Mouse (Mus musculus): ENCODE measurements around the gene Ociad2. TPM values are rescaled to one million over a fixed set of nuclear protein-coding genes. Genes with fewer than 3 reads are reported as not detected.
"Not testable (repeated sequence)": the region's sequence is repeated elsewhere in the genome, so short reads cannot be mapped to it uniquely, and the experiment has no call there.

Gene Ociad2
- polyA plus RNA-seq, 1 experiment from 2014 or later, result 12.3 TPM

GRCm38 (mm10) chr5:73322684-73323083, 18.1 kb downstream of the Ociad2 start:
- H3K4me2 ChIP-seq (replicated peaks); H3K36me3 ChIP-seq; H3K27me3 ChIP-seq (replicated peaks); H3K9me3 ChIP-seq; H3K4me1 ChIP-seq; ATAC-seq (ENCODE audit: low FRiP score, low read depth); H3K9ac ChIP-seq; H3K4me3 ChIP-seq; H3K27ac ChIP-seq: not testable (repeated sequence)
- WGBS, result 86% methylated on average over 1 of the region's 1 CpGs

- Histone ChIP-seq H3K36me3 (peaks cover 23% of the 10 kb centered on the region), H3K9ac (no peak overlapping the region)
- WGBS, result 90% methylated on average over 5 of the region's 5 CpGs
Measured at GRCm38 (mm10) chr5:73319306-73319705, 21.5 kb downstream of the Ociad2 start.

GRCm38 (mm10) chr5:73314654-73315053, 26.2 kb downstream of the Ociad2 start:
- H3K27ac ChIP-seq, result no peak overlapping the region
- no peaks in the 10 kb centered on the region for H3K4me1 ChIP-seq
- H3K9ac ChIP-seq, result no peak overlapping the region
- no peak overlapping the region for H3K4me3 ChIP-seq
- H3K9me3 ChIP-seq, result no peaks in the 10 kb centered on the region
- 92% methylated on average over 2 of the region's 2 CpGs for WGBS
- H3K4me2 ChIP-seq (replicated peaks), result no peak overlapping the region
- ATAC-seq (ENCODE audit: low FRiP score, low read depth), result no peak
- no peaks in the 10 kb centered on the region for H3K27me3 ChIP-seq (replicated peaks)
- peaks cover 57% of the 10 kb centered on the region for H3K36me3 ChIP-seq

More at GRCm38 (mm10) chr5:73319306-73319705, 21.5 kb downstream of the Ociad2 start:
- Histone ChIP-seq H3K4me1 (no peaks in the 10 kb centered on the region), H3K27ac (no peak overlapping the region), H3K9me3 (no peaks in the 10 kb centered on the region), H3K27me3 (replicated peaks) (no peaks in the 10 kb centered on the region), H3K4me2 (replicated peaks) (no peak overlapping the region), H3K4me3 (no peak overlapping the region)
- ATAC-seq (ENCODE audit: low FRiP score, low read depth), result no peak

- Histone ChIP-seq H3K4me3 (no peak overlapping the region), H3K4me2 (replicated peaks) (no peak overlapping the region), H3K9me3 (no peaks in the 10 kb centered on the region), H3K9ac (no peak overlapping the region), H3K4me1 (no peaks in the 10 kb centered on the region), H3K27me3 (replicated peaks) (no peaks in the 10 kb centered on the region), H3K36me3 (peaks cover 62% of the 10 kb centered on the region), H3K27ac (no peak overlapping the region)
- no peak for ATAC-seq (ENCODE audit: low FRiP score, low read depth)
- 93% methylated on average over 10 of the region's 10 CpGs for WGBS
Measured at GRCm38 (mm10) chr5:73313591-73313990, 27.2 kb downstream of the Ociad2 start.

GRCm38 (mm10) chr5:73311458-73311857, 29.4 kb downstream of the Ociad2 start:
- no peaks in the 10 kb centered on the region for H3K27me3 ChIP-seq (replicated peaks)
- H3K27ac ChIP-seq, result no peak overlapping the region
- no peak for ATAC-seq (ENCODE audit: low FRiP score, low read depth)
- 91% methylated on average over 5 of the region's 5 CpGs for WGBS
- H3K9ac ChIP-seq, result no peak overlapping the region
- H3K36me3 ChIP-seq, result peaks cover 79% of the 10 kb centered on the region
- H3K4me2 ChIP-seq (replicated peaks), result no peak overlapping the region
- no peaks in the 10 kb centered on the region for H3K4me1 ChIP-seq
- no peaks in the 10 kb centered on the region for H3K9me3 ChIP-seq
- H3K4me3 ChIP-seq, result no peak overlapping the region

- WGBS, result 85% methylated on average over 1 of the region's 1 CpGs
- ATAC-seq (ENCODE audit: low FRiP score, low read depth), result no peak
Measured at GRCm38 (mm10) chr5:73310401-73310800, 30.4 kb downstream of the Ociad2 start.

GRCm38 (mm10) chr5:73309496-73309895, 31.3 kb downstream of the Ociad2 start:
- Histone ChIP-seq H3K4me1 (no peaks in the 10 kb centered on the region), H3K27me3 (replicated peaks) (no peaks in the 10 kb centered on the region), H3K27ac (no peak overlapping the region), H3K4me2 (replicated peaks) (no peak overlapping the region), H3K4me3 (no peak overlapping the region), H3K9me3 (no peaks in the 10 kb centered on the region), H3K36me3 (peaks cover 77% of the 10 kb centered on the region), H3K9ac (no peak overlapping the region)
- WGBS, result 91% methylated on average over 4 of the region's 4 CpGs
- ATAC-seq (ENCODE audit: low FRiP score, low read depth), result no peak

More at GRCm38 (mm10) chr5:73310401-73310800, 30.4 kb downstream of the Ociad2 start:
- peaks cover 77% of the 10 kb centered on the region for H3K36me3 ChIP-seq
- no peak overlapping the region for H3K27ac ChIP-seq
- H3K9ac ChIP-seq, result no peak overlapping the region
- H3K9me3 ChIP-seq, result no peaks in the 10 kb centered on the region
- no peak overlapping the region for H3K4me3 ChIP-seq
- no peak overlapping the region for H3K4me2 ChIP-seq (replicated peaks)
- no peaks in the 10 kb centered on the region for H3K27me3 ChIP-seq (replicated peaks)
- H3K4me1 ChIP-seq, result no peaks in the 10 kb centered on the region

GRCm38 (mm10) chr5:73307297-73307696, 33.5 kb downstream of the Ociad2 start:
- 93% methylated on average over 3 of the region's 3 CpGs for WGBS
- no peak for ATAC-seq (ENCODE audit: low FRiP score, low read depth)
- H3K4me3 ChIP-seq, result no peak overlapping the region
- no peaks in the 10 kb centered on the region for H3K4me1 ChIP-seq
- H3K36me3 ChIP-seq, result peaks cover 70% of the 10 kb centered on the region
- no peaks in the 10 kb centered on the region for H3K9me3 ChIP-seq
- H3K9ac ChIP-seq, result no peak overlapping the region
- H3K4me2 ChIP-seq (replicated peaks), result no peak overlapping the region
- no peaks in the 10 kb centered on the region for H3K27me3 ChIP-seq (replicated peaks)
- H3K27ac ChIP-seq, result no peak overlapping the region

GRCm38 (mm10) chr5:73306486-73306885, 34.3 kb downstream of the Ociad2 start:
- WGBS, result 94% methylated on average over 6 of the region's 6 CpGs
- Histone ChIP-seq H3K4me2 (replicated peaks) (no peak overlapping the region), H3K4me1 (no peaks in the 10 kb centered on the region), H3K27me3 (replicated peaks) (no peaks in the 10 kb centered on the region), H3K9ac (no peak overlapping the region), H3K36me3 (peaks cover 72% of the 10 kb centered on the region), H3K27ac (no peak overlapping the region), H3K9me3 (no peaks in the 10 kb centered on the region), H3K4me3 (no peak overlapping the region)
- no peak for ATAC-seq (ENCODE audit: low FRiP score, low read depth)

GRCm38 (mm10) chr5:73304507-73304906, 36.3 kb downstream of the Ociad2 start:
- H3K27ac ChIP-seq, result no peak overlapping the region
- no peaks in the 10 kb centered on the region for H3K27me3 ChIP-seq (replicated peaks)
- H3K4me2 ChIP-seq (replicated peaks), result no peak overlapping the region
- peaks cover 70% of the 10 kb centered on the region for H3K36me3 ChIP-seq
- no peak overlapping the region for H3K9ac ChIP-seq
- H3K4me3 ChIP-seq, result no peak overlapping the region
- no peaks in the 10 kb centered on the region for H3K9me3 ChIP-seq
- 90% methylated on average over 12 of the region's 12 CpGs for WGBS
- no peaks in the 10 kb centered on the region for H3K4me1 ChIP-seq
- ATAC-seq (ENCODE audit: low FRiP score, low read depth), result no peak

GRCm38 (mm10) chr5:73301601-73302307, 39.1 kb downstream of the Ociad2 start:
- Histone ChIP-seq H3K36me3 (peaks cover 58% of the 10 kb centered on the region), H3K9ac (no peak overlapping the region), H3K4me3 (no peak overlapping the region), H3K27ac (no peak overlapping the region), H3K27me3 (replicated peaks) (no peaks in the 10 kb centered on the region), H3K4me1 (no peaks in the 10 kb centered on the region), H3K9me3 (no peaks in the 10 kb centered on the region), H3K4me2 (replicated peaks) (no peak overlapping the region)
- no peak for ATAC-seq (ENCODE audit: low FRiP score, low read depth)
- WGBS, result 89% methylated on average over 7 of the region's 7 CpGs

GRCm38 (mm10) chr5:73295916-73296315, 44.9 kb downstream of the Ociad2 start:
- ATAC-seq (ENCODE audit: low FRiP score, low read depth), result no peak
- H3K9ac ChIP-seq, result no peak overlapping the region
- H3K4me3 ChIP-seq, result no peak overlapping the region
- peaks cover 28% of the 10 kb centered on the region for H3K36me3 ChIP-seq
- no peaks in the 10 kb centered on the region for H3K9me3 ChIP-seq
- WGBS, result 90% methylated on average over 4 of the region's 4 CpGs
- H3K4me2 ChIP-seq (replicated peaks), result no peak overlapping the region
- H3K4me1 ChIP-seq, result peaks cover 6% of the 10 kb centered on the region
- H3K27me3 ChIP-seq (replicated peaks), result no peaks in the 10 kb centered on the region
- no peak overlapping the region for H3K27ac ChIP-seq

- Histone ChIP-seq H3K9me3 (no peaks in the 10 kb centered on the region), H3K4me2 (replicated peaks) (no peak overlapping the region; the same call in 1 of the 2 replicates), H3K4me1 (peaks cover 6% of the 10 kb centered on the region), H3K9ac (no peak overlapping the region), H3K27ac (no peak overlapping the region), H3K36me3 (peaks cover 22% of the 10 kb centered on the region), H3K27me3 (replicated peaks) (no peaks in the 10 kb centered on the region), H3K4me3 (no peak overlapping the region)
- WGBS, result 96% methylated on average over 7 of the region's 7 CpGs
- no peak for ATAC-seq (ENCODE audit: low FRiP score, low read depth)
Measured at GRCm38 (mm10) chr5:73295016-73295415, 45.8 kb downstream of the Ociad2 start.
